Mouse (Mus musculus) v-Abl transformed pro-B cells (cell line): ENCODE data around the gene Rnf7.
"Not testable (repeated sequence)": the region's sequence is repeated elsewhere in the genome, so short reads cannot be mapped to it uniquely, and the experiment has no call there.

ENCODE experiments used
- in situ Hi-C, 2 experiments: fragments of 400-800 bp; cut with MboI; formaldehyde crosslinking; loops; one replicate each; pipeline ENCODE4 v1.15.1; 2025; ENCODE audit not compliant: unreplicated experiment in 2 of 2

Rnf7 gene

DNA sequence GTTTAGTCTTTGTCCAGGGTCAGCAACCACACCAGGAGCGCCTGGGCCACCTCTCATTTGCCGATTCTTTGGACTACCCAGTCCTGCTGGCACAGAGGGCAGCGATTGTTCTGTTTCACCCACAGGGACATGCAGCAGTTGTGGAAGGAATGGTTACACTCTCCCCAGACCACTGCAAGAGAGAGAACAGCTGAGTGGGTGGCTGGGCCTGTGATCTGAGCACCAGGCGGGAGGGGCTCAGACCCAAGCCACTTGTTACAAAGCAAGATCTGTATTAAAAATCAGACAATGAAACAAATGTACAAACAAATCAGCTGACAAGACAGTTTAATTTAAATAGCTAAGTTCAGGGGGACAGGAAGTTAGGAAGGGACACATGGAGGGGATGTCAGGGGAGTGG, 6.8 kb downstream of the Rnf7 start:
- in situ Hi-C loops, result not testable (repeated sequence)

GRCm38 (mm10) chr9:96470266-96470974, 8.1 kb downstream of the Rnf7 start:
- in situ Hi-C loops, result no loop called here

DNA sequence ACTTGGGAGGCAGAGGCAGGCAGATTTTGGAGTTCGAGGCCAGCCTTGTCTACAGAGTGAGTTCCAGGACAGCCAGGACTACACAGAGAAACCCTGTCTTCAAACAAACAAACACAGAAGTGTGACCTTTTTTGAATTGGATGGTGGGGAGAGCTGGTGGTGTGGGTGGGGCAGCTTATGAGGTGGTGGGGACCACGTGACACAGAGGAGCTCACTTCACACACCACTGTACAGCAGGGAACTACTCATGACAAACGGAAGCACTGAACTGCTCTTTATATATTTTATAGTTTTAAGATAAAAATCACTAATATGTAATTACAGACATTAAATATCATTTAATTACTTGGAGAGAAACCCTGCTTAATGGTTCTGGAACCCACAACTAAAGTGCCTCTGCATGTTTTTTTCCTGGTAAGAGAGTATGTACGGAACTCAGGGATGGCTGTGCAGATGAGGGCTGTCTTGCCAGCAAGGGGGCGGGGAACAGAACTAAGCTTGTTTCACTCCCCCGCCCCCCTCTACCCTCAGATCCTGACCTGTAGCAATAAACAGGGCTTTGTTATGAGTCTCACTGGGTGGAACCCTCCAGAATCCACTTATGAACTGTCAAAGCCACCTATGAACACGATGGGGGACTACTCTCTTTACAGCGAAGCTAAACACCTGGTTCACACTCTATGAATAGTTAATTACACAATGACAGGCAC, 8.8 kb downstream of the Rnf7 start:
- in situ Hi-C loops, result no loop called here

DNA sequence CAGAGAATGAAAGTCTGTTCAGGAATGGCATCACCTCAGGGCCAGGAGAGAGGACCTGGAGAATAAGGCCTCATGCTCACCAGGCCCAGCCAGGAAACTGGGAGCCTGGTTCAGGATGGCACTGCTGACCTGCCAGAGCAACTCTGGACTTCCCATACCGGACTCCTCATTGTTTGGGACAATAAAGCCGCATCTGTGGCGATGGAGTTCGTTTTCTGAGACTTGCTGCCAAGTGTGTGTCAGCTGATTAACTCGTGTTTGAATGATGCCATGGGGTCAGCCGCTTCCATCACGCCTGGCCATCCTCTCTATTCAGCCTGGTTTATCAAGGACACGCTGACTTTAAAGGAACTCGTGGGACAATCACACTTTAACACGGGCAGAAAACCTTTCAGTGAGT, 14.8 kb downstream of the Rnf7 start:
- in situ Hi-C loops, result no loop called here

DNA sequence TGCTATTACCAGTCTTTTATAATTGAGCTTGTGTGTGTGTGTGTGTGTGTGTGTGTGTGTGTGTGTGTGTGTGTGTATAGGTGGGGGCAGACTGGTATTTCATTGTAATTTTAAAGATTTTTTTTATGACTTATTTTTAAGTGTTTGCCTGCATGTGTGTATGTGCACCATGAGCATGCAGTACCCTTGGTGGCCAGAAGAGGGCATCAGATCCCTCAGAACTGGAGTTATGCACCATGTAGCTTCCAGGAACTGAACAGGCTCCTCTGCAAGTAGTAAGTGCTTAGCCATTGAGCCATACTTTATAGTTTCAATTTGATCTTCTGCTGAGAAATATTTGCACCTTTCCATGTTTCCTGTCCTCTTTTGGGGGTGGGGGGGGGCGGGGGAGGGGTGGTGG, 16.9 kb downstream of the Rnf7 start:
- in situ Hi-C loops, result no loop called here

DNA sequence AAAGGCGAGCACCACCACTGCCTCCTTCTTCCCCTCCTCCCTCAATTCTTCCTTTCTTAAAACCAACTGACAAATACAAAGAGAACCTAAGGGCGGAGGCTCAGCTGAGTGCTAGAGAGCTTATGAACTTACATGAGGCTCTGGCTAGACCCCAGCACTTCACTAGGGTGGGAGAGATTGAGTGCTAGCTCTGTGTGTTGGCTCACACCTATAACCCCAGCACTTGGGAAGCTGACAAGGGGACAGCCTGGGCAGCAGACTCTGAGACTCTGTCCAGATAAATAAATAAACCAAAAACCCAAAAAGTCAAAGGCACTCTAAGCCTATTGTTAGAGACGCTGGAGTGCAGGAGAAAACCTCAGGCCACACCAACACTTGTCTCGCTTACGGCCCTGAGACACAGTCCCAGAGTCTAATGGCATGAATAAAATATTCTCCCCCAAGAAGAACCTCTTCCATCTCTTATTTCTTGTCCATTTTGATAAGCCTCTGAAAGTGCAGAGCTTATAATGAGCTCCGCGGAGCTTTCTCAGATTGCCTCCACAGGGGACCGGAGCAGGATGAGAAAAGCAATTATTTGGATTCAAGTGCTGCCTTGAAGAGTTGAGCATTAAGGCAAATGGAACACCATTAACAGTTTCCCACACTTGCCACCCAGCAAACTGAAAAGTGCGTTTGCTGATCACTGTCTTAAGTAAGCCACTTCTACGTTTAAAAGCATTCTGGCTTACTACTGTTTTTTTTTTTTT, 18.2 kb downstream of the Rnf7 start:
- in situ Hi-C loops, result no loop called here

DNA sequence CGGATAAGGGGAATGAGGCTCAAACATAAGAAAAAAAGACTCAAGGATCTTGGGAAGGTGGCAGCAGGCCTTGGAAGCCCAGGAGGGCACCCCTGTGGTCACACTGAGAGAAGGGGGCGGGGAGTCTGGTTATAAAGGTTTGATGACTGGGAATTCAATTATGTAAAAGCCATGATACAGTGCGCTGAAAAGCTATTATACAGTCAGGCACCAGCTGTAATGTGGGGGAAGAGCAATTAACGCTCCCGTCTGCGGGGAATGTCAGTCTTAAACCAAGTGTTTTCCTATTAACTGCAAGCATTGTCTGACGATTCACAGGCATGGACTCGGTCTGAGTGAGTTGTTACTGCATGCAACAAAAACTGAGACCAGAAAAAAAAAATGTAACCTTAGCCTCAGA, 22.9 kb downstream of the Rnf7 start:
- in situ Hi-C loops, result no loop called here

- in situ Hi-C loops, result no loop called here
Observed at GRCm38 (mm10) chr9:96452956-96453355, 25.5 kb downstream of the Rnf7 start.

GRCm38 (mm10) chr9:96450900-96451720, 27.4 kb downstream of the Rnf7 start:
- in situ Hi-C loops, result no loop called here

GRCm38 (mm10) chr9:96449514-96449913, 29.0 kb downstream of the Rnf7 start:
- in situ Hi-C loops, result no loop called here

DNA sequence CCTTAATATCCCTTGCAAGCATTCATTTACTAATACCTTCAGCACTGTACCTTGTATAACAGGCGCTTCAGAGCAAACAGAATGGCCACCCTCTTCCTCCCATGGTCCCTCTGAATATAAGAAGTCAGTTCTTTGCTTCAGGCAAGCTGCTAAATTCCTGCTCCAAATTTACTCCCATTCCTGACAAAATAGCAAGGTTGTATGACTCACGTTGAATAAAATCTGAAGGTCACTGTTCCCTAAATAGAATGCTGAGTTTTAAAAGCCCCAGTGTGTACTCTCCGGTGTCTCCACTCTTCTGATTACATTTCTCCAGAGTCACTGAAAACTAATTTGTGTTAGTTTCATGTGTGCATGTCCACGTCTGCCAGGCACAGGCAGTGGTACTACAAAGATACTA, 33.1 kb downstream of the Rnf7 start:
- in situ Hi-C loops, result no loop called here

GRCm38 (mm10) chr9:96442081-96442480, 36.4 kb downstream of the Rnf7 start:
- in situ Hi-C loops, result loop anchor here in 1 of 2 experiments (5.0 kb wide), 1 partner anchor 35 kb away; the partner anchor contains the start of gene Rnf7

GRCm38 (mm10) chr9:96438334-96438871, 40.1 kb downstream of the Rnf7 start:
- in situ Hi-C loops, result loop anchor here (5.0 kb wide), 3 partner anchors 36 to 81 kb away; no protein-coding TSS in a partner anchor

- in situ Hi-C loops, result loop anchor here (5.0 kb wide), 3 partner anchors 36 to 81 kb away; no protein-coding TSS in a partner anchor
Observed at GRCm38 (mm10) chr9:96437805-96438333, 40.6 kb downstream of the Rnf7 start.

- in situ Hi-C loops, result loop anchor here (5.0 kb wide), 3 partner anchors 35 to 80 kb away; no protein-coding TSS in a partner anchor
Observed at GRCm38 (mm10) chr9:96436901-96437804, 41.3 kb downstream of the Rnf7 start.

DNA sequence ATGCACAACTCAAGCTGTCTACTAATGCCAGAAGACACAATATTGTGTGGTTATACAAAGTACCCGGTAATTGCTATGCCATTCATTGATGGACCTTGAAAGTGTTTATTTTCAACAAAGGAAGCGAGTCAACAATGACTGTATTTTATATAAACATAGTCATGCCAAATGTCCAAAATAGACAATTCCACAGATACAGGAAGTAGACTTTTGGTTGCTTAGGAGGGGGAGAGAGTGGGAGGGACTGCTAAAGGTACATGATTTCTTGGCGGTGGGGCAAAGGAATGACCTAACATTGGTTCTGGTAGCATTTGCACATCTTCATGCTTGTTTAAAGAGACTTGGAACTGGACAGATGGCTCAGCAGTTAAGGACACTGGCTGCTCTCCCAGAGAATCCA, 45.9 kb downstream of the Rnf7 start:
- in situ Hi-C loops, result no loop called here

GRCm38 (mm10) chr9:96431081-96431480, 47.4 kb downstream of the Rnf7 start:
- in situ Hi-C loops, result no loop called here

GRCm38 (mm10) chr9:96428336-96429046, 50.0 kb downstream of the Rnf7 start:
- in situ Hi-C loops, result no loop called here
